29 mouse cellular contexts compared by ENCODE assay signal in genomic region chr3:134221002-134221401, GRCm38 (mm10). TPM values are rescaled to one million over a fixed set of nuclear protein-coding genes. Genes with fewer than 3 reads are reported as not detected.
DNase-seq lines count a peak whose midpoint lies in the region; ATAC-seq lines count a peak whose summit lies in the region.
"Had no signal": no experiment of that assay in that cellular context is flagged by ENCODE, and none has a peak within 500 bp of the region (broad histone marks: within the 10 kb centered on the region; RNA-seq: fewer than 3 reads in every experiment).

No protein-coding gene starts in this region.

- DNase-seq in MEL-GATA-1-ER (ENCODE audit: extremely low read depth, low read depth), result peak; percentile 39
- DNase-seq in cerebellum, adult 8-10 months, result no peak
- DNase-seq in thymus, postnatal 10 days (ENCODE audit: low spot score in 2 of 2), result no peak
- no peak for DNase-seq in embryo, embryonic 10 days (ENCODE audit: low spot score)
- DNase-seq: adrenal gland, postnatal 14 days; cerebellum, adult 11-12 months; cerebellum, adult 9-10 months; cerebellum, postnatal 14 days; gastrocnemius, postnatal 10 days; gastrocnemius, postnatal 36 days; heart, adult 2 months; heart, postnatal 14 days; heart, postnatal 4 days had no signal

- no peak overlapping the region for H3K4me3 ChIP-seq in intestine, embryonic 16.5 days (ENCODE audit: low read length)
- H3K4me3 ChIP-seq: embryonic facial prominence, embryonic 12.5 days; embryonic facial prominence, embryonic 15.5 days; erythroblast, embryonic 14.5 days; forebrain, embryonic 10.5 days; forebrain, embryonic 13.5 days; heart, adult 2 months; heart, embryonic 10.5 days; heart, embryonic 13.5 days had no signal

- WGBS in intestine, embryonic 16.5 days, result 46% methylated on average over 2 of the region's 2 CpGs

- ATAC-seq in intestine, embryonic 16.5 days, result peak; percentile 86
- 0 out of 2 replicates have a peak, but pooled peaks have one; percentile 34 for ATAC-seq in megakaryocyte-erythroid progenitor cell, adult 5-6 weeks (replicated peaks; ENCODE audit: low FRiP score, low TSS enrichment, poor library complexity, severe bottlenecking)
- ATAC-seq: CD4-positive, CD25-positive, alpha-beta regulatory T cell, adult 4 months; forebrain, embryonic 13.5 days; forebrain, embryonic 16.5 days; hindbrain, postnatal 0 days; inflammation-experienced regulatory T-cells, adult 6 months; Patski had no signal

- H3K27me3 ChIP-seq in intestine, embryonic 16.5 days (replicated peaks; ENCODE audit: control insufficient read depth, insufficient read depth, low read length), result no peaks in the 10 kb centered on the region
- H3K27me3 ChIP-seq: embryonic facial prominence, embryonic 12.5 days; embryonic facial prominence, embryonic 15.5 days; forebrain, embryonic 13.5 days; heart, embryonic 13.5 days; Patski had no signal

- H3K9ac ChIP-seq in intestine, embryonic 16.5 days (ENCODE audit: low read depth, low read length), result no peak overlapping the region
- H3K9ac ChIP-seq: embryonic facial prominence, embryonic 12.5 days; embryonic facial prominence, embryonic 15.5 days; forebrain, embryonic 13.5 days; heart, embryonic 13.5 days; hindbrain, embryonic 14.5 days had no signal

- no peaks in the 10 kb centered on the region for H3K9me3 ChIP-seq in intestine, embryonic 16.5 days (ENCODE audit: control insufficient read depth, low read length)
- H3K9me3 ChIP-seq: embryonic facial prominence, embryonic 12.5 days; embryonic facial prominence, embryonic 15.5 days; forebrain, embryonic 10.5 days; forebrain, embryonic 13.5 days; heart, embryonic 10.5 days; heart, embryonic 13.5 days had no signal

- peaks cover 3% of the 10 kb centered on the region; the same call in 1 of the 2 replicates for H3K4me1 ChIP-seq in intestine, embryonic 16.5 days (ENCODE audit: control insufficient read depth, insufficient read depth, low read length)
- H3K4me1 ChIP-seq: embryonic facial prominence, embryonic 12.5 days; embryonic facial prominence, embryonic 15.5 days; forebrain, embryonic 10.5 days; forebrain, embryonic 13.5 days; heart, embryonic 10.5 days; heart, embryonic 13.5 days had no signal

- H3K27ac ChIP-seq in intestine, embryonic 16.5 days (ENCODE audit: low read length), result no peak overlapping the region
- H3K27ac ChIP-seq: embryonic facial prominence, embryonic 12.5 days; embryonic facial prominence, embryonic 15.5 days; forebrain, embryonic 10.5 days; forebrain, embryonic 13.5 days; heart, adult 2 months; heart, embryonic 10.5 days; heart, embryonic 13.5 days; hindbrain, embryonic 14.5 days; hindbrain, postnatal 0 days had no signal

- no peak overlapping the region for H3K4me2 ChIP-seq in intestine, embryonic 16.5 days (ENCODE audit: low read depth, low read length)
- H3K4me2 ChIP-seq: embryonic facial prominence, embryonic 12.5 days; embryonic facial prominence, embryonic 15.5 days; forebrain, embryonic 13.5 days; heart, embryonic 13.5 days; hindbrain, embryonic 14.5 days had no signal

- H3K36me3 ChIP-seq in intestine, embryonic 16.5 days (ENCODE audit: control insufficient read depth, insufficient read depth, low read length), result no peaks in the 10 kb centered on the region
- H3K36me3 ChIP-seq: embryonic facial prominence, embryonic 12.5 days; embryonic facial prominence, embryonic 15.5 days; forebrain, embryonic 10.5 days; heart, embryonic 10.5 days; heart, embryonic 13.5 days had no signal

RNA-seq across cellular contexts. Expression of gene Cxxc4, which starts 15.3 kb away (rescaled TPM):
- 2.3 and 2.4 TPM in 2 replicates for polyA plus RNA-seq in intestine, embryonic 16.5 days (2015; fragmentation: Nextera tagmentation; extraction: Ambion mirVana)
- not detected in 2 replicates for total RNA-seq in megakaryocyte-erythroid progenitor cell, adult 5-6 weeks (2014; fragmentation: Nextera tagmentation)
- total RNA-seq in megakaryocyte-erythroid progenitor cell, adult 5-6 weeks (2017), result not detected in 2 replicates
- total RNA-seq: granulocyte monocyte progenitor cell, adult 5-6 weeks had no signal
- polyA plus RNA-seq: CD4-positive, CD25-positive, alpha-beta regulatory T cell, adult 4 months; inflammation-experienced regulatory T-cells, adult 6 months had no signal
